Mouse (Mus musculus): ENCODE data around the gene Ccdc6. TPM values are rescaled to one million over a fixed set of nuclear protein-coding genes. Genes with fewer than 3 reads are reported as not detected.

The Ccdc6 gene
- polyA plus RNA-seq, 1 experiment from 2014 or later: 10.0 TPM

GRCm38 (mm10) chr10:70060689-70061081, 36.2 kb upstream of the Ccdc6 start:
- ATAC-seq (ENCODE audit: low FRiP score, low TSS enrichment): 0 out of 2 replicates have a peak, but pooled peaks have one; percentile 40
- 24% methylated on average over 10 of the region's 10 CpGs for WGBS

GRCm38 (mm10) chr10:70063881-70064555, 32.9 kb upstream of the Ccdc6 start:
- H3K36me3 ChIP-seq (ENCODE audit: control insufficient read depth, insufficient read depth, low read length): no peaks in the 10 kb centered on the region
- no peak for ATAC-seq (ENCODE audit: low FRiP score, low TSS enrichment)

More at GRCm38 (mm10) chr10:70060689-70061081, 36.2 kb upstream of the Ccdc6 start:
- peak overlapping the region; percentile 25; the same call in 1 of the 2 replicates for H3K4me2 ChIP-seq (replicated peaks; ENCODE audit: low read depth)
- H3K9ac ChIP-seq (ENCODE audit: low read length): no peak overlapping the region
- no peak for TF ChIP-seq EP300 (optimal IDR thresholded peaks at IDR 0.05)
- no peak for TF ChIP-seq CTCF (IDR thresholded peaks at IDR 0.05; ENCODE audit: low read depth)
- H3K4me3 ChIP-seq (ENCODE audit: low read depth, low read length): no peak overlapping the region
- H3K9me3 ChIP-seq (ENCODE audit: control insufficient read depth, low read length): no peaks in the 10 kb centered on the region
- peak; percentile 27 for DNase-seq (ENCODE audit: low spot score)
- no peak overlapping the region for H3K27ac ChIP-seq (replicated peaks)
- H3K4me1 ChIP-seq (replicated peaks; ENCODE audit: control insufficient read depth, insufficient read depth): 0 out of 2 replicates have a peak, but pooled peaks cover 2% of the 10 kb centered on the region
- no peaks in the 10 kb centered on the region for H3K27me3 ChIP-seq (ENCODE audit: control insufficient read depth, insufficient read depth, low read length)
- no peaks in the 10 kb centered on the region for H3K36me3 ChIP-seq (ENCODE audit: control insufficient read depth, insufficient read depth, low read length)

GRCm38 (mm10) chr10:70065191-70065590, 31.7 kb upstream of the Ccdc6 start:
- no peak overlapping the region for H3K4me2 ChIP-seq (replicated peaks; ENCODE audit: low read depth)
- 79% methylated on average over 3 of the region's 3 CpGs for WGBS
- DNase-seq (ENCODE audit: low spot score) (no peak), ATAC-seq (ENCODE audit: low FRiP score, low TSS enrichment) (no peak)
- no peaks in the 10 kb centered on the region for H3K9me3 ChIP-seq (ENCODE audit: control insufficient read depth, low read length)
- H3K36me3 ChIP-seq (ENCODE audit: control insufficient read depth, insufficient read depth, low read length): no peaks in the 10 kb centered on the region
- no peaks in the 10 kb centered on the region for H3K27me3 ChIP-seq (ENCODE audit: control insufficient read depth, insufficient read depth, low read length)
- H3K9ac ChIP-seq (ENCODE audit: low read length): no peak overlapping the region
- H3K27ac ChIP-seq (replicated peaks): no peak overlapping the region
- 0 out of 2 replicates have a peak, but pooled peaks cover under 1% of the 10 kb centered on the region for H3K4me1 ChIP-seq (replicated peaks; ENCODE audit: control insufficient read depth, insufficient read depth)
- no peak for TF ChIP-seq CTCF (IDR thresholded peaks at IDR 0.05; ENCODE audit: low read depth)
- no peak for TF ChIP-seq EP300 (optimal IDR thresholded peaks at IDR 0.05)
- H3K4me3 ChIP-seq (ENCODE audit: low read depth, low read length): no peak overlapping the region

More at GRCm38 (mm10) chr10:70063881-70064555, 32.9 kb upstream of the Ccdc6 start:
- WGBS: 84% methylated on average over 6 of the region's 6 CpGs
- Histone ChIP-seq H3K4me1 (replicated peaks; ENCODE audit: control insufficient read depth, insufficient read depth) (0 out of 2 replicates have a peak, but pooled peaks cover 2% of the 10 kb centered on the region), H3K4me3 (ENCODE audit: low read depth, low read length) (no peak overlapping the region), H3K9me3 (ENCODE audit: control insufficient read depth, low read length) (no peaks in the 10 kb centered on the region), H3K27ac (replicated peaks) (no peak overlapping the region), H3K9ac (ENCODE audit: low read length) (no peak overlapping the region), H3K4me2 (replicated peaks; ENCODE audit: low read depth) (no peak overlapping the region), H3K27me3 (ENCODE audit: control insufficient read depth, insufficient read depth, low read length) (no peaks in the 10 kb centered on the region)
- DNase-seq (ENCODE audit: low spot score): no peak
- TF ChIP-seq CTCF (IDR thresholded peaks at IDR 0.05; ENCODE audit: low read depth) (no peak), EP300 (optimal IDR thresholded peaks at IDR 0.05) (no peak)

- H3K4me3 ChIP-seq (ENCODE audit: low read depth, low read length): no peak overlapping the region
- H3K36me3 ChIP-seq (ENCODE audit: control insufficient read depth, insufficient read depth, low read length): no peaks in the 10 kb centered on the region
- H3K9ac ChIP-seq (ENCODE audit: low read length): no peak overlapping the region
- DNase-seq (ENCODE audit: low spot score) (no peak), ATAC-seq (ENCODE audit: low FRiP score, low TSS enrichment) (no peak)
- no peak overlapping the region for H3K4me2 ChIP-seq (replicated peaks; ENCODE audit: low read depth)
- no peaks in the 10 kb centered on the region for H3K4me1 ChIP-seq (replicated peaks; ENCODE audit: control insufficient read depth, insufficient read depth)
- H3K27me3 ChIP-seq (ENCODE audit: control insufficient read depth, insufficient read depth, low read length): no peaks in the 10 kb centered on the region
- H3K9me3 ChIP-seq (ENCODE audit: control insufficient read depth, low read length): no peaks in the 10 kb centered on the region
- TF ChIP-seq EP300 (optimal IDR thresholded peaks at IDR 0.05) (no peak), CTCF (IDR thresholded peaks at IDR 0.05; ENCODE audit: low read depth) (no peak)
- 56% methylated on average over 8 of the region's 8 CpGs for WGBS
- H3K27ac ChIP-seq (replicated peaks): no peak overlapping the region
Observed at GRCm38 (mm10) chr10:70066497-70067168, 30.3 kb upstream of the Ccdc6 start.

- Histone ChIP-seq H3K27me3 (ENCODE audit: control insufficient read depth, insufficient read depth, low read length) (no peaks in the 10 kb centered on the region), H3K4me2 (replicated peaks; ENCODE audit: low read depth) (no peak overlapping the region), H3K36me3 (ENCODE audit: control insufficient read depth, insufficient read depth, low read length) (no peaks in the 10 kb centered on the region), H3K4me3 (ENCODE audit: low read depth, low read length) (no peak overlapping the region), H3K9me3 (ENCODE audit: control insufficient read depth, low read length) (no peaks in the 10 kb centered on the region), H3K4me1 (replicated peaks; ENCODE audit: control insufficient read depth, insufficient read depth) (no peaks in the 10 kb centered on the region), H3K9ac (ENCODE audit: low read length) (no peak overlapping the region), H3K27ac (replicated peaks) (no peak overlapping the region)
- DNase-seq (ENCODE audit: low spot score) (peak; percentile 21), ATAC-seq (ENCODE audit: low FRiP score, low TSS enrichment) (no peak)
- WGBS: 41% methylated on average over 6 of the region's 6 CpGs
- TF ChIP-seq EP300 (optimal IDR thresholded peaks at IDR 0.05): no peak
- TF ChIP-seq CTCF (IDR thresholded peaks at IDR 0.05; ENCODE audit: low read depth): no peak
Observed at GRCm38 (mm10) chr10:70067169-70068115, 29.5 kb upstream of the Ccdc6 start.

Measured in stomach, postnatal 0 days (tissue).